Mouse (Mus musculus): Measurements from ENCODE around the gene Tmsb4x. TPM values are rescaled to one million over a fixed set of nuclear protein-coding genes. Genes with fewer than 3 reads are reported as not detected.

Tmsb4x gene
- polyA plus RNA-seq (2015; fragmentation: Illumina TruSeq; extraction: RNeasy Lipid Tissue Mini Kit (QIAGEN cat#74804); ENCODE audit: low read depth, low replicate concordance): 2,662 TPM

DNA sequence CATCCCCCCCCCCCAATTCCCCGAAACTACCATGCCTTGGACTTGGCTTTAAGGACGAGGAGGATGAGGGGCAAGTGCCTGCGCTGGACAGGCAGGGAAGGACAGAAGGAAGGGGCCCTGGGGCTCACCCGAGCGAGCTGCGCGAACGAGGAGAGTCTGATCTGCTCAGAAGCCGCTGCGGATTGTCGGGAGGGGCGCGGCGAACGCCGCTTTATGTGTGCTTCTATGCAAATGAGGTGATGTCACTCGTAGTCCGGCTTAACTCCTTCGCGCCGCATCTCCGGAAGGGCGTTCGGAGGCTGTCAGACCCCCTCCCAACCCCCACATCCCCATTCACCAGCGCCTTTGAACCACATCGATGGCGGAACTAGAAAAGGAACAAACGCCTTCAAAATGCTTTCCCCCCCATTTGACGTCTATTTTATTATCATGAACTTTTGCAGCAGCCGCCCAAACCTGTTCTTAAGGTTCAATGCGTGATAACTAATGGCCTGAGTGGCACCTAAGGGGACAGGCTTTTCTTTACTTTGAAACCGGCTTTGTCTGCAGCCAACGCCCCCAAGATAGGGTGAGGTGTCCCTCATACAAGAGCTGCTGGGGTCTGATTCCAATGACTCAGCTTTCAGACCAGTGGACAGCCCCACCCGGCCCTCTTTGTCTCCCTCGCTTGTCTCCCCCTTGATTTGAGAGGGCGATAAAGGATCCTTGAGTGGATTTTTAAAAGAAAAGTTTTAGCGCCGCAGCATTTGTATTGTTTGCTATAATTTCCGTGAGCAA is at the start of gene Tmsb4x:
Tmsb4x (minus strand) TSS at position 338 of the 777 bp plus-strand sequence.

Other genes with a start within 250 kb of the Tmsb4x start
- not detected for gene Tlr8, start 55.0 kb upstream of the Tmsb4x start, polyA plus RNA-seq (2015; fragmentation: Illumina TruSeq; extraction: RNeasy Lipid Tissue Mini Kit (QIAGEN cat#74804); ENCODE audit: low read depth, low replicate concordance)
- gene Tlr7, start 121.2 kb upstream of the Tmsb4x start, polyA plus RNA-seq (2015; fragmentation: Illumina TruSeq; extraction: RNeasy Lipid Tissue Mini Kit (QIAGEN cat#74804); ENCODE audit: low read depth, low replicate concordance): 2.1 TPM
- gene Prps2, start 173.4 kb upstream of the Tmsb4x start, polyA plus RNA-seq (2015; fragmentation: Illumina TruSeq; extraction: RNeasy Lipid Tissue Mini Kit (QIAGEN cat#74804); ENCODE audit: low read depth, low replicate concordance): 25.2 TPM